Mouse (Mus musculus) erythroblast, embryonic 14.5 days (primary cell): Measurements from ENCODE around the gene Zfand3. TPM values are rescaled to one million over a fixed set of nuclear protein-coding genes. Genes with fewer than 3 reads are reported as not detected.

Experiments
- H3K27me3 ChIP-seq: 2 replicates; pipeline ENCODE4 v1.6.1; 2012; ENCODE audit warnings: inconsistent platforms; ENCODE audit not compliant: control insufficient read depth
- H3K36me3 ChIP-seq: 2 replicates; pipeline ENCODE4 v1.6.1; 2012; ENCODE audit warnings: mild to moderate bottlenecking, inconsistent platforms; ENCODE audit not compliant: control insufficient read depth
- H3K4me1 ChIP-seq: 2 replicates; pipeline ENCODE4 v1.6.1; 2012; ENCODE audit warnings: inconsistent platforms; ENCODE audit not compliant: control insufficient read depth
- H3K4me3 ChIP-seq: replicated peaks from 2 replicates; pipeline ENCODE3; 2012; ENCODE audit warnings: moderate library complexity, mild to moderate bottlenecking, inconsistent platforms
- H3K9me3 ChIP-seq: 2 replicates; pipeline ENCODE4 v1.6.1; 2012; ENCODE audit warnings: low read length, inconsistent platforms, mixed read lengths; ENCODE audit not compliant: control insufficient read depth
- GATA1 ChIP-seq: IDR thresholded peaks from 2 replicates; pipeline ENCODE4 v1.6.1; 2012; ENCODE audit warnings: low read length, inconsistent platforms, mixed read lengths
- TAL1 ChIP-seq: IDR thresholded peaks from 3 replicates; pipeline ENCODE4 v1.6.1; 2012; ENCODE audit warnings: low read length, inconsistent platforms, mixed read lengths
- polyA plus RNA-seq: library from polyadenylated mRNA; stranded (reverse); fragments of >175 nt; gene quantifications from 2 replicates; pipeline ENCODE4 v1.2.3, GENCODE M21; 2012

Gene Zfand3
- polyA plus RNA-seq, 1 experiment = 9.6 TPM

- no peak overlapping the region for H3K4me3 ChIP-seq
- H3K36me3 ChIP-seq = no peaks in the 10 kb centered on the region; the same call in 1 of the 2 replicates
- H3K27me3 ChIP-seq = no peaks in the 10 kb centered on the region
- H3K4me1 ChIP-seq = no peaks in the 10 kb centered on the region
- H3K9me3 ChIP-seq = no peaks in the 10 kb centered on the region
- no peak for TF ChIP-seq GATA1
Observed at GRCm38 (mm10) chr17:30159341-30159740, 154.8 kb downstream of the Zfand3 start.

GRCm38 (mm10) chr17:30160823-30161432 lies 156.4 kb downstream of the Zfand3 start:
- no peaks in the 10 kb centered on the region; the same call in 1 of the 2 replicates for H3K36me3 ChIP-seq
- no peaks in the 10 kb centered on the region for H3K27me3 ChIP-seq
- H3K4me3 ChIP-seq = no peak overlapping the region
- H3K9me3 ChIP-seq = no peaks in the 10 kb centered on the region
- no peak for TF ChIP-seq TAL1
- no peak for TF ChIP-seq GATA1
- H3K4me1 ChIP-seq = no peaks in the 10 kb centered on the region

- TF ChIP-seq GATA1 (no peak), TAL1 (no peak)
- no peak overlapping the region for H3K4me3 ChIP-seq
- no peaks in the 10 kb centered on the region for H3K27me3 ChIP-seq
- no peaks in the 10 kb centered on the region for H3K36me3 ChIP-seq
- no peaks in the 10 kb centered on the region for H3K4me1 ChIP-seq
- H3K9me3 ChIP-seq = 0 out of 2 replicates have a peak, but pooled peaks cover 2% of the 10 kb centered on the region
Observed at GRCm38 (mm10) chr17:30162983-30163382, 158.4 kb downstream of the Zfand3 start.

- H3K4me1 ChIP-seq = no peaks in the 10 kb centered on the region
- no peaks in the 10 kb centered on the region for H3K36me3 ChIP-seq
- TF ChIP-seq GATA1 = no peak
- no peak for TF ChIP-seq TAL1
- H3K4me3 ChIP-seq = no peak overlapping the region
- 0 out of 2 replicates have a peak, but pooled peaks cover 2% of the 10 kb centered on the region for H3K9me3 ChIP-seq
- no peaks in the 10 kb centered on the region for H3K27me3 ChIP-seq
Observed at GRCm38 (mm10) chr17:30163793-30164192, 159.3 kb downstream of the Zfand3 start.

GRCm38 (mm10) chr17:30164818-30165217 lies 160.3 kb downstream of the Zfand3 start:
- H3K4me1 ChIP-seq = no peaks in the 10 kb centered on the region
- H3K36me3 ChIP-seq = no peaks in the 10 kb centered on the region
- H3K27me3 ChIP-seq = no peaks in the 10 kb centered on the region
- peaks cover 4% of the 10 kb centered on the region; the same call in 1 of the 2 replicates for H3K9me3 ChIP-seq
- H3K4me3 ChIP-seq = no peak overlapping the region
- no peak for TF ChIP-seq TAL1
- no peak for TF ChIP-seq GATA1

- Histone ChIP-seq H3K27me3 (no peaks in the 10 kb centered on the region), H3K9me3 (no peaks in the 10 kb centered on the region), H3K4me1 (peaks cover 2% of the 10 kb centered on the region; the same call in 1 of the 2 replicates), H3K4me3 (no peak overlapping the region), H3K36me3 (peaks cover 8% of the 10 kb centered on the region)
- TF ChIP-seq TAL1 (no peak), GATA1 (no peak)
Observed at GRCm38 (mm10) chr17:30177435-30177834, 172.9 kb downstream of the Zfand3 start.

- peaks cover 8% of the 10 kb centered on the region for H3K36me3 ChIP-seq
- no peaks in the 10 kb centered on the region for H3K9me3 ChIP-seq
- peaks cover 2% of the 10 kb centered on the region; the same call in 1 of the 2 replicates for H3K4me1 ChIP-seq
- no peak overlapping the region for H3K4me3 ChIP-seq
- TF ChIP-seq GATA1 = no peak
- TF ChIP-seq TAL1 = no peak
- no peaks in the 10 kb centered on the region for H3K27me3 ChIP-seq
Observed at GRCm38 (mm10) chr17:30178402-30178801, 173.9 kb downstream of the Zfand3 start.

GRCm38 (mm10) chr17:30180197-30180596 lies 175.7 kb downstream of the Zfand3 start:
- peaks cover 10% of the 10 kb centered on the region for H3K36me3 ChIP-seq
- H3K4me3 ChIP-seq = no peak overlapping the region
- no peaks in the 10 kb centered on the region for H3K9me3 ChIP-seq
- no peak for TF ChIP-seq TAL1
- TF ChIP-seq GATA1 = no peak
- no peaks in the 10 kb centered on the region for H3K27me3 ChIP-seq
- peaks cover 2% of the 10 kb centered on the region; the same call in 1 of the 2 replicates for H3K4me1 ChIP-seq

- no peak for TF ChIP-seq GATA1
- TF ChIP-seq TAL1 = no peak
- peaks cover 10% of the 10 kb centered on the region for H3K36me3 ChIP-seq
- H3K4me1 ChIP-seq = peaks cover 2% of the 10 kb centered on the region; the same call in 1 of the 2 replicates
- H3K9me3 ChIP-seq = no peaks in the 10 kb centered on the region
- H3K4me3 ChIP-seq = no peak overlapping the region
- H3K27me3 ChIP-seq = no peaks in the 10 kb centered on the region
Observed at GRCm38 (mm10) chr17:30181554-30181953, 177.0 kb downstream of the Zfand3 start.
